Mouse (Mus musculus) heart, adult 11 months (tissue): Measurements from ENCODE around the gene Hpd.

Source experiments
- DNase-seq: peaks from one replicate; pipeline ENCODE4 v3.0.0; 2022

The Hpd gene

DNA sequence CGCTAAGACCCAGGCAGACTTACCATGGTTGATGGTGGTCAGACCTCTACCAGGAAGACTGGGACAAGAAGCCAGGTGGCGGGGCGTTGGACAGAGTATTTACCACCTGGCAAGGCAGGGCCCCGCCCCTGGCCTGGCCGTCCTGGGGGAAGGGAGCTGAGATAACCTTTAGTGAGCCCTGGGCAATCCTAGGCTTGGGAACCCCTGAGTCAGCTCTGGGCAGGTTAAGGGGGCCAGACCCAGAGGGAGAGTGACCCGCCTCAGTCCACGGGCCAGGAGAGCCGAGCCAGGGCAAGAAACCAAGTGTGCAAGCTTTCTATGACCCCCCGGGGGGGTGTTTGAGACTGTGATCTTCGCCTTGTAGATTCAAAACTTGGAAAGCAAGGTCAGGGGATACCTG, at the start of gene Hpd:
TSS of gene Hpd (minus strand) at position 77 of the 400 bp plus-strand sequence.
- DNase-seq: no peak

- DNase-seq: no peak
These were observed 49.7 kb upstream of the Hpd start for GRCm38 (mm10) chr5:123232180-123232579.

GRCm38 (mm10) chr5:123229296-123229695, 46.8 kb upstream of the Hpd start:
- peak; percentile 79 for DNase-seq

GRCm38 (mm10) chr5:123228524-123228922, 46.0 kb upstream of the Hpd start:
- no peak for DNase-seq

- DNase-seq: peak; percentile 99
These were observed 45.4 kb upstream of the Hpd start for GRCm38 (mm10) chr5:123227762-123228523.

- DNase-seq: peak; percentile 62
These were observed 44.3 kb upstream of the Hpd start for GRCm38 (mm10) chr5:123226851-123227250.

DNA sequence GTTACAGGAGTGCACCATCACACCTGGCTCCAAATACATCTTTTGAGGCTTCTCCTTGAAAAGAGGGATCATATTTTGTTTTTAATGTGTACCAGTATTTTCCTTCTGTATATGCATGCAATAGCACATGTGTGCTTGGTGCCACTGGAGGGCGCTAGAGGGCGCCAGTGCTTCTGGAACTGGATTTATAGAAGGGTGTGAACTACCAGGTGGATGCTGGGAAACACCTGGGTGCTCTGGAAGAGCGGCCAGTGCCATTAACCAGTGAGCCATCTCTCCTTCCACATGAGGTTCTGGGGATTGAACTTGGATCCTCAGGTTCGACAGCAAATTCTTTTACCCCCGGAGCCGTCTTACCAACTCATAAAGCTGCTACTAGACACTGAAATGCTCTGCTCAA, 41.3 kb upstream of the Hpd start:
- DNase-seq: peak; percentile 27

DNA sequence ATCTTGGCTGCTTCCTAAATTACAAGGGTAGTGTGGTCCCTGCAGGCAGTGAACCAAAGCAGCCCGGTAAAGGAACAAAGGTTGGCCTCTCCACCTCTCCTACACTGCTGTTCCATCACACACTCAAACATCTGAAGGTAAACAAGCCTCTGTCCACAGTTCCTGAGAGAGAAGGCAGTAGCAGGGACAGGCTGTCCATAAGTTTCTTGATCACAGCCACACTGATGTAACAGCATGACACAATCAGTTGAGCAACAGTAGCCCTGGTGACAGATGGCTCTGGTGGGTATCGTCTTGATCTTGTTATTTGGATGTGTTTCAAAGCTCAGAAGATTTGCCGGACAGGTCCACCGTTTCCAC, 40.5 kb upstream of the Hpd start:
- peak; percentile 67 for DNase-seq

DNA sequence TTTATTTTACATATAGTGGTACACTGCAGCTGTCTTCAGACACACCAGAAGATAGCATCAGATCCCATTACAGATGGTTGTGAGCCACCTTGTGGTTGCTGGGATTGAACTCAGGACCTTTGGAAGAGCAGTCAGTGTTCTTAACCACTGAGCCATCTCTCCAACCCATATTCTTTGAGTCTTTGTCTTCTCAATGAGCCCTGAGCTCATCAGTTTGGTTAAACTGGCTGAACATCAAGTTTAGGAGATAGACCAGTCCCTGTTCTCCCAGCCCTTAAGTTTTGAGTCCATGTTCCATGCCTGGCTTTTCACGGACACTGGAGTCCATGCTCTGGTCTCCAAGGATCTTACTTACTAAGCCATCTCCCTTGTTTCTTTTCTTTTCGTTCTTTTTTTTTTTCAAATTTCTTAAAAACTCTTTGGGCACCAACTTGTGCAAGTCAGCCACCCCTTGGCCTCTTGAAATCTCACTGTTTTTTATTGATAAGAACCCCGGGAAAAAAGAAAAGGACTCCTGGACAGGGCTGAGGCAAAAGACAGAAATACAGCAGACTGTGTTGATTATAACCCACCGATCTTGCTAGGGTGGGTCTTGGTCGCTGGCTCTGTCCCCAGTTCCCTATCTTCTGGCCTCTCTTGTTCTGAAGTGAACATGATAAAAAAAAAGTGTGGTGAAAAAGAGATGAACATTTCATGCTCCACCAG, 40.0 kb upstream of the Hpd start:
- peak; percentile 52 for DNase-seq

DNA sequence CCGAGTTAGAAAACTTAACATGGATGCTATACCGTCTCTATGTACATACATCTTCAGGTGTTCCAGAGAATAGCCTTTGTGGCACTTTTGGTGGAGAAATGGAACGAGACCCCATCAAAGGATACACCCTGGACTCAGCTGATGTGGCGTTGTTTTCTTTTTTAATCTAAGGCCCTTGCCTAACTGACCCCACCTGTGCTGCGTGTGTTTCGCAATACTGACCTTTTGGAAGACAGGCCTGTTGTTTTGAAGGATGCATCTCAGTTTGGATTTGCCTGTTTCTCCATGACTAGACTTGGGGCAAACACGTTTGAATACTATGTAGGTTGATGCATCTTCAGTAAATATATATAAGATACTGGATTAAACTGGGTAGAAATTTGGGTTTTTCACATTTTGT, 21.1 kb upstream of the Hpd start:
- peak; percentile 68 for DNase-seq

- DNase-seq: peak; percentile 31
These were observed 20.2 kb upstream of the Hpd start for GRCm38 (mm10) chr5:123202771-123203170.

DNA sequence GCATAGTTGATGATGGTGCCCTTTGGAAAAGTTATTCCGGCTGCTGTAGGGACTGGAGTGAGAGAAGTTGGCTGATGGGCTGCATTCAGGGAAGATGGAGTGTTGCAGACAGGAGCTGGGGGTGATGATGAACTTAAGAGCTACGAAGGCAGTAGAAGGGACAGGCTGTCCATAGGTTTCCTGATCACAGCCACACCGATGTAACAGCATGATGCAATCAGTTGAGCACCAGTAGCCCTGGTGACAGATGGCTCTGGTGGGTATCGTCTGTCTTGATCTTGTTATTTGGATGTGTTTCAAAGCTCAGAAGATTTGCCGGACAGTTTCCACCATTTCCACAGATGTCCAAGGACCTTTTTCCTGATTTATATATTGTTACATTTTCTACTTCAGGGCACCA, 19.5 kb upstream of the Hpd start:
- no peak for DNase-seq

- peak; percentile 80 for DNase-seq
These were observed 19.0 kb upstream of the Hpd start for GRCm38 (mm10) chr5:123201523-123201892.

DNA sequence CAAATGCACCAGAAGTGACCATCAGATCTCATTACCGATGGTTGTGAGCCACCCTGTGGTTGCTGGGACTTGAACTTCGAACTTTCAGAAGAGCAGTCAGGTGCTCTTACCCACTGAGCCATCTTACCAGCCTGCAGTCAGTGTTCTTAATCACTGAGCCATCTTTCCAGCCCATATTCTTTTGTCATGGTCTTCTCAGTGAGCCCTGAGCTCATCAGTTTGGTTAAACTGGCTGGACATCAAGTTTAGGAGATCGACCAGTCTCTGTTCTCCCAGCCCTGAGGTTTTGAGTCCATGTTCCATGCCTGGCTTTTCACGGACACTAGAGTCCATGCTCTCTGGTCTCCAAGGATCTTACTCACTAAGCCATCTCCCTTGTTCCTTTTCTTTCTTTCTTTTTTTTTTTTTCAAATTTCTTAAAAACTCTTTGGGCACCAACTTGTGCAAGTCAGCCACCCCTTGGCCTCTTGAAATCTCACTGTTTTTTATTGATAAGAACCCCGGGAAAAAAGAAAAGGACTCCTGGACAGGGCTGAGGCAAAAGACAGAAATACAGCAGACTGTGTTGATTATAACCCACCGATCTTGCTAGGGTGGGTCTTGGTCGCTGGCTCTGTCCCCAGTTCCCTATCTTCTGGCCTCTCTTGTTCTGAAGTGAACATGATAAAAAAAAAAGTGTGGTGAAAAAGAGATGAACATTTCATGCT, 18.4 kb upstream of the Hpd start:
- DNase-seq: peak; percentile 13

GRCm38 (mm10) chr5:123198523-123198922, 16.0 kb upstream of the Hpd start:
- DNase-seq: peak; percentile 8

GRCm38 (mm10) chr5:123196746-123197145, 14.2 kb upstream of the Hpd start:
- peak; percentile 76 for DNase-seq

GRCm38 (mm10) chr5:123195500-123196000, 13.0 kb upstream of the Hpd start:
- peak; percentile 63 for DNase-seq

DNA sequence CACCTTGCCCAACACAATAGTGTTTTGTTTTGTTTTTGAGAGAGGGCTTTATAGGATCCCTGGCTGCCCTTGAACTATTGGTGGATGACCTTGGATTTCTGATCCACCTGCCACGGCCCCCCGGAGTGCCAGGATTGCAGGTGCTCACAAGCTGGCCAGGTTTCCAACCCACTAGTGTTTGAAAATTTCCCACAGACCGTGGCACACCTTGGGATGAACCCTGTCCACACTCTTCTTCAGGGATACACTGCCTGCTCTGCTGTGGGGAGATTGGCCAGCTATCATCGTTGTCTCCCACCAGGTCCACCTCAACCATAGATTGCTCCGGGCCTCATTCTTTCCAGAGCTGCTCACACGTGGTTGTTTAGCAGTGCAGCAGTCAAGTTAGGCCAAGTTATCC, 12.3 kb upstream of the Hpd start:
- peak; percentile 67 for DNase-seq

DNA sequence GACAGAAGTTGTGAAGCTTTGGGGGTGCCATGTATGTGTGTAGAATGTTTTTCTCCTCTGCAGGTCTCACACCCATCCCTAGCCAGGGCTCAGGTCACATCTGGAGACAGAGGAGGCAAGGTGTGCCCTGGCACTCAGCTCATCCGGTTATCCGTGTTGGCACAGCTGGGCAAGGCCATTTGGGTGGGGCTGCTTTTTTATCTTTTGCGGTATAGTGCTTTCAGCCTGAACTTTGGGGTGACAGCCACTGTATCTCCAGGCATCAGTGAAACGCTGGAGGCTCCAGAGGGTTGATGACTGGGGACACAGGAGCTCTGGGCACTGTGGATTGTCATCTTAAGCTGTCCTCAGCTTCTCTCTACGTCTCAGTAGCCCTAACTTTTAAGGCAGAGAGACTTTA, 10.9 kb upstream of the Hpd start:
- DNase-seq: peak; percentile 50

DNA sequence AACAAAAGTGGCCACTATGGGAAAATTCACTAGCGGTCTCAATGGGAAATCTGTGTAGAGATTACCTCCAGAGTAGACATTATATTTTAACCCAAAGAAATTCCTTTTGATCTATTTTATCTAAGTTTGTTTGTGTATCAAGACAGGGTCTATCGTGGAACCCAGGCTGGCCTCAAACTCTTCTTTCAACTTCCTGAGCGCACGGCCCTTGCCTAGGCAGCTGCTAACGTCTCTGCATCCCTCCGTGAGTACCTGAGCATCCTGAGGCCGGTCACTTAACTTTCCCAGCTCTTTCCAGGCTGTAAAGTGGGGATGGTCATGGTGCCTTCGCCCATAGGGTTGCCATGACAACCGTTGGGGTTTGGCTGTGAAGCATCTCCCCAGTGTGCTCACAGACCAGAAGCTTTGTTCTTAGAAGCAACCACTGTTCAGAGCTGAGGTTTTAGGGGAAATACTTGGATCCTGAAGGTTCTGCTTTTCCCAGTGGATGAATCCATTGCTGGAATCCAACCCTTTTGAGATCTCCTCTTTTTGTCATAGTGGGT, 10.2 kb upstream of the Hpd start:
- DNase-seq: peak; percentile 51

GRCm38 (mm10) chr5:123191427-123191826, 8.9 kb upstream of the Hpd start:
- peak; percentile 49 for DNase-seq

DNA sequence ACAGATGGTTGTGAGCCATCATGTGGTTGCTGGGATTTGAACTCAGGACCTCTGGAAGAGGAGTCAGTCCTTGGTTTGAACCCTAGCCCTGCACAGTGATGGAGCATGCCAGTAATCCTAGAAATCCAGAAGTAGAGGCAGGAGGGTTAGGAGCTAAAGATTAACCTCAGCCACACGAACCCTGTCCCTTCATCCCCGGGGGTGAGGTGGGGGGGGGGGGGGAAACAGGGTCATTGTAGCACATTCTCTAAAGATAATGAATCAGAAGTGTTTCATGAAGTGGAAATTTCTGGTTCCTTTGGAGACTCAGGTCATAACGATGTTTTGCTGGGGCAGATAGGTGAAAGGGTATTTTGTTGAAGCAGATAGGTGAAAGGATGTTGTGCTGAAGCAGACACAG, 8.4 kb upstream of the Hpd start:
- DNase-seq: peak; percentile 10

DNA sequence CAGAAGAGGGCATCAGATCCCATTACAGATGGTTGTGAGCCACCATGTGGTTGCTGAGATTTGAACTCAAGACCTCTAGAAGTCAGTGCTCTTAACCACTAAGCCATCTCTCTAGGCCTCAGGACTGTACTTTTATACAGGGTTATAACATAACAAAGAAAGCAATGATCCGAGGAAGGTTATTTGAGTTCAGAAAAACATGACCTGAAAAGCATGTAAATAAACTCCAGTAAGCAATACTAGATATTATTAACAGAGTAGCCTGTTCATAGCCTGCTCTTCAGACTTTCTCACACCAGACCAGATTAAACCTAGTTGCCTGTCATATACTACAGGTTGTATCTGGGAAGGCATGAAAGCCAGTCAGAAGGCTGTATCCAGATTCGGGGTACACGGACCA, 4.8 kb upstream of the Hpd start:
- DNase-seq: no peak
